Mouse (Mus musculus): ENCODE data around the gene Arhgap18. TPM values are rescaled to one million over a fixed set of nuclear protein-coding genes. Genes with fewer than 3 reads are reported as not detected.

Arhgap18 gene
- polyA plus RNA-seq, 1 experiment from 2014 or later: 8.5 TPM

- DNase-seq (no peak), ATAC-seq (no peak)
- TF ChIP-seq CTCF (IDR thresholded peaks at IDR 0.05; ENCODE audit: low read depth): no peak
- no peak for TF ChIP-seq EP300 (IDR thresholded peaks at IDR 0.05; ENCODE audit: low read depth)
- no peaks in the 10 kb centered on the region for H3K9me3 ChIP-seq (ENCODE audit: low read length)
- no peak overlapping the region for H3K4me2 ChIP-seq (ENCODE audit: low read depth, low read length)
- 89% methylated on average over 2 of the region's 2 CpGs for WGBS (ENCODE audit: insufficient replicate concordance)
- peaks cover 6% of the 10 kb centered on the region; the same call in 1 of the 2 replicates for H3K36me3 ChIP-seq (replicated peaks; ENCODE audit: insufficient read depth, low read length)
- no peaks in the 10 kb centered on the region for H3K4me1 ChIP-seq (ENCODE audit: insufficient read depth)
- no peak overlapping the region for H3K4me3 ChIP-seq (ENCODE audit: low read depth, low read length)
- no peak overlapping the region for H3K9ac ChIP-seq (replicated peaks)
- no peaks in the 10 kb centered on the region for H3K27me3 ChIP-seq (ENCODE audit: insufficient read depth, low read length)
- no peak overlapping the region for H3K27ac ChIP-seq (ENCODE audit: low read depth)
Measured at GRCm38 (mm10) chr10:26889754-26890153, 136.5 kb downstream of the Arhgap18 start.

GRCm38 (mm10) chr10:26890269-26890955 is 137.2 kb downstream of the Arhgap18 start:
- Histone ChIP-seq H3K4me3 (ENCODE audit: low read depth, low read length) (no peak overlapping the region), H3K27ac (ENCODE audit: low read depth) (no peak overlapping the region), H3K9ac (replicated peaks) (no peak overlapping the region), H3K27me3 (ENCODE audit: insufficient read depth, low read length) (no peaks in the 10 kb centered on the region), H3K36me3 (replicated peaks; ENCODE audit: insufficient read depth, low read length) (peaks cover 6% of the 10 kb centered on the region; the same call in 1 of the 2 replicates), H3K9me3 (ENCODE audit: low read length) (no peaks in the 10 kb centered on the region), H3K4me2 (ENCODE audit: low read depth, low read length) (no peak overlapping the region), H3K4me1 (ENCODE audit: insufficient read depth) (no peaks in the 10 kb centered on the region)
- peak; percentile 64 for DNase-seq
- ATAC-seq: no peak
- 10% methylated on average over 4 of the region's 4 CpGs for WGBS (ENCODE audit: insufficient replicate concordance)
- peak; percentile 89 for TF ChIP-seq CTCF (IDR thresholded peaks at IDR 0.05; ENCODE audit: low read depth)
- TF ChIP-seq EP300 (IDR thresholded peaks at IDR 0.05; ENCODE audit: low read depth): no peak

GRCm38 (mm10) chr10:26893091-26893490 is 139.9 kb downstream of the Arhgap18 start:
- Histone ChIP-seq H3K36me3 (replicated peaks; ENCODE audit: insufficient read depth, low read length) (peaks cover 6% of the 10 kb centered on the region; the same call in 1 of the 2 replicates), H3K9ac (replicated peaks) (no peak overlapping the region), H3K9me3 (ENCODE audit: low read length) (no peaks in the 10 kb centered on the region), H3K27me3 (ENCODE audit: insufficient read depth, low read length) (no peaks in the 10 kb centered on the region), H3K4me3 (ENCODE audit: low read depth, low read length) (no peak overlapping the region), H3K4me2 (ENCODE audit: low read depth, low read length) (no peak overlapping the region), H3K27ac (ENCODE audit: low read depth) (no peak overlapping the region), H3K4me1 (ENCODE audit: insufficient read depth) (no peaks in the 10 kb centered on the region)
- DNase-seq: no peak
- 68% methylated on average over 1 of the region's 1 CpGs for WGBS (ENCODE audit: insufficient replicate concordance)
- TF ChIP-seq CTCF (IDR thresholded peaks at IDR 0.05; ENCODE audit: low read depth) (no peak), EP300 (IDR thresholded peaks at IDR 0.05; ENCODE audit: low read depth) (no peak)
- ATAC-seq: no peak

GRCm38 (mm10) chr10:26895726-26896125 is 142.5 kb downstream of the Arhgap18 start:
- DNase-seq: no peak
- Histone ChIP-seq H3K9ac (replicated peaks) (no peak overlapping the region), H3K36me3 (replicated peaks; ENCODE audit: insufficient read depth, low read length) (no peaks in the 10 kb centered on the region), H3K4me1 (ENCODE audit: insufficient read depth) (no peaks in the 10 kb centered on the region), H3K4me2 (ENCODE audit: low read depth, low read length) (no peak overlapping the region), H3K9me3 (ENCODE audit: low read length) (no peaks in the 10 kb centered on the region), H3K27ac (ENCODE audit: low read depth) (no peak overlapping the region), H3K4me3 (ENCODE audit: low read depth, low read length) (no peak overlapping the region), H3K27me3 (ENCODE audit: insufficient read depth, low read length) (no peaks in the 10 kb centered on the region)
- WGBS (ENCODE audit: insufficient replicate concordance): 48% methylated on average over 6 of the region's 6 CpGs
- TF ChIP-seq EP300 (IDR thresholded peaks at IDR 0.05; ENCODE audit: low read depth) (no peak), CTCF (IDR thresholded peaks at IDR 0.05; ENCODE audit: low read depth) (no peak)
- no peak for ATAC-seq

GRCm38 (mm10) chr10:26900426-26900825 is 147.2 kb downstream of the Arhgap18 start:
- WGBS (ENCODE audit: insufficient replicate concordance): 63% methylated on average over 1 of the region's 1 CpGs
- DNase-seq (no peak), ATAC-seq (no peak)
- TF ChIP-seq EP300 (IDR thresholded peaks at IDR 0.05; ENCODE audit: low read depth): no peak
- no peak for TF ChIP-seq CTCF (IDR thresholded peaks at IDR 0.05; ENCODE audit: low read depth)
- no peaks in the 10 kb centered on the region for H3K36me3 ChIP-seq (replicated peaks; ENCODE audit: insufficient read depth, low read length)
- no peak overlapping the region for H3K27ac ChIP-seq (ENCODE audit: low read depth)
- no peaks in the 10 kb centered on the region for H3K9me3 ChIP-seq (ENCODE audit: low read length)
- no peak overlapping the region for H3K9ac ChIP-seq (replicated peaks)
- H3K4me2 ChIP-seq (ENCODE audit: low read depth, low read length): no peak overlapping the region
- no peaks in the 10 kb centered on the region for H3K4me1 ChIP-seq (ENCODE audit: insufficient read depth)
- H3K4me3 ChIP-seq (ENCODE audit: low read depth, low read length): no peak overlapping the region
- no peaks in the 10 kb centered on the region for H3K27me3 ChIP-seq (ENCODE audit: insufficient read depth, low read length)

GRCm38 (mm10) chr10:26903781-26904180 is 150.6 kb downstream of the Arhgap18 start:
- H3K4me1 ChIP-seq (ENCODE audit: insufficient read depth): no peaks in the 10 kb centered on the region
- H3K9me3 ChIP-seq (ENCODE audit: low read length): no peaks in the 10 kb centered on the region
- ATAC-seq: no peak
- H3K4me2 ChIP-seq (ENCODE audit: low read depth, low read length): no peak overlapping the region
- no peaks in the 10 kb centered on the region for H3K27me3 ChIP-seq (ENCODE audit: insufficient read depth, low read length)
- 68% methylated on average over 1 of the region's 1 CpGs for WGBS (ENCODE audit: insufficient replicate concordance)
- no peak overlapping the region for H3K9ac ChIP-seq (replicated peaks)
- no peak overlapping the region for H3K27ac ChIP-seq (ENCODE audit: low read depth)
- TF ChIP-seq EP300 (IDR thresholded peaks at IDR 0.05; ENCODE audit: low read depth): no peak
- no peak for TF ChIP-seq CTCF (IDR thresholded peaks at IDR 0.05; ENCODE audit: low read depth)
- DNase-seq: no peak
- H3K36me3 ChIP-seq (replicated peaks; ENCODE audit: insufficient read depth, low read length): no peaks in the 10 kb centered on the region
- H3K4me3 ChIP-seq (ENCODE audit: low read depth, low read length): no peak overlapping the region
